Mouse (Mus musculus) kidney, adult 2 months (tissue): ENCODE measurements at regions not wholly inside any gene's neighbourhood (a gene's known extent, or its start where the extent isn't known, plus 50 kb on each side); places are given as distances from the start of the nearest gene placed in this dataset.

Experiments
- DNase-seq: peaks from one replicate; pipeline ENCODE4 v3.0.0; 2021
- H3K27ac ChIP-seq: fragments of 200-500 bp; 2 replicates; pipeline ENCODE4 v1.5.1; 2012; ENCODE audit warnings: low read depth, low read length, control low read depth, inconsistent platforms; ENCODE audit not compliant: insufficient read depth
- H3K27me3 ChIP-seq: fragments of 200-500 bp; replicated peaks from 2 replicates; pipeline ENCODE4 v1.6.1; 2012; ENCODE audit warnings: mild to moderate bottlenecking, moderate library complexity, low read length, inconsistent platforms; ENCODE audit not compliant: control insufficient read depth, insufficient read depth
- H3K36me3 ChIP-seq: fragments of 200-500 bp; 2 replicates; pipeline ENCODE4 v1.6.1; 2012; ENCODE audit warnings: mild to moderate bottlenecking, moderate library complexity, low read length, inconsistent platforms; ENCODE audit not compliant: control insufficient read depth, insufficient read depth
- H3K4me1 ChIP-seq: fragments of 200-500 bp; 2 replicates; pipeline ENCODE4 v1.6.1; 2011; ENCODE audit warnings: low read length; ENCODE audit not compliant: control insufficient read depth, insufficient read depth
- H3K4me3 ChIP-seq: fragments of 200-500 bp; 2 replicates; pipeline ENCODE4 v1.5.1; 2011; ENCODE audit warnings: mild to moderate bottlenecking, low read depth, low read length, control low read depth; ENCODE audit not compliant: insufficient read depth
- CTCF ChIP-seq: fragments of 200-500 bp; conservative IDR thresholded peaks from 2 replicates; pipeline ENCODE4 v1.5.1; 2011; ENCODE audit warnings: low read depth, mild to moderate bottlenecking, control low read depth, low read length, moderate library complexity, mixed read lengths; ENCODE audit not compliant: insufficient read depth, insufficient read length
- POLR2A ChIP-seq: fragments of 200-500 bp; IDR thresholded peaks from one replicate; pipeline ENCODE4 v1.6.1; 2011; ENCODE audit warnings: low read depth, low read length, control low read depth
- WGBS: fragments of 180-500 bp; shearing (Covaris S2); methylation state at CpG from one replicate; pipeline ENCODE4 v1.1.7; 2018; 5-methylcytosine and 5-hydroxymethylcytosine counted together

DNA sequence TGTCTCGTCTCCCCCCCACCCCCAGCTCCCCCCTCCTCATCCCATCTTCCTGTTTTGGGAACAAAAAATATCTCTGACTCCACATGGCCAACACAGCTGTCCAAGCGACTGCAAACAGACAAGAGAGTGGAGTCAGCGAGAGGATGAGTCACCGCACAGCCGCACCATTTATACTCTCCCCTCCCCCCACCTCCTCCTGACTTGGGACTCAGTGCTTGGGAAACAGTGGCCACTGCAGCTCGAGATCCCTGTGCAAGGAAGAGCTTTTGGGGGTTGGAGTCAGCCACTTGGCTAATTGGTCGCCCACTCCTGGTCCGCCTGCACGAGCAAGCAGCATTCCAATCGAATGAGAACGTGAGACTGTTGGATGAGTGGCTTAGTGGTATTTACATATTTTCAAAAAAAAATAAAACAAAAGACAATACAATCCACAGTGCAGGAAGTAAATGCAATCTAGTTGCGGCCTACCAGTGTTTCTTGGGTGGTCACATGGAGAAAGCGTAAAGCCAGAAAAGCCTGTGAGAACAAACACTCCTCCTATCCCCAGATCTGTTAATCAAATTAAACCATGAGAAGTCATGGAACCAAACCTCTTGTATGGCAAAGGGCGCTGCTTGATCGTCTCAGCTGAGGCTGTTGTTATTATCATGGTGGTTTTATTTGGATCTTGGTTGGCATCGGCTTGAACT, 213.7 kb downstream of the Rnf144b start:
- Histone ChIP-seq H3K4me1 (no peaks in the 10 kb centered on the region), H3K27me3 (no peaks in the 10 kb centered on the region), H3K4me3 (no peak overlapping the region), H3K27ac (no peak overlapping the region), H3K36me3 (no peaks in the 10 kb centered on the region)
- DNase-seq: no peak
- 59% methylated on average over 16 of the region's 16 CpGs for WGBS
- TF ChIP-seq CTCF (no peak), POLR2A (no peak)

GRCm38 (mm10) chr13:47336865-47337441, 214.5 kb downstream of the Rnf144b start:
- no peak overlapping the region for H3K27ac ChIP-seq
- 86% methylated on average over 15 of the region's 15 CpGs for WGBS
- H3K4me1 ChIP-seq: no peaks in the 10 kb centered on the region
- no peaks in the 10 kb centered on the region for H3K27me3 ChIP-seq
- H3K36me3 ChIP-seq: no peaks in the 10 kb centered on the region
- TF ChIP-seq POLR2A (no peak), CTCF (no peak)
- no peak for DNase-seq
- no peak overlapping the region for H3K4me3 ChIP-seq

GRCm38 (mm10) chr13:47339411-47339810, 217.0 kb downstream of the Rnf144b start:
- Histone ChIP-seq H3K4me1 (no peaks in the 10 kb centered on the region), H3K36me3 (no peaks in the 10 kb centered on the region)
- 80% methylated on average over 5 of the region's 5 CpGs for WGBS

GRCm38 (mm10) chr13:47342361-47342760, 219.9 kb downstream of the Rnf144b start:
- Histone ChIP-seq H3K4me1 (no peaks in the 10 kb centered on the region), H3K36me3 (no peaks in the 10 kb centered on the region), H3K27ac (no peak overlapping the region), H3K4me3 (no peak overlapping the region), H3K27me3 (no peaks in the 10 kb centered on the region)
- no peak for DNase-seq
- 100% methylated on average over 1 of the region's 1 CpGs for whole genome bisulfite sequencing
- TF ChIP-seq CTCF (no peak), POLR2A (no peak)

More at GRCm38 (mm10) chr13:47339411-47339810, 217.0 kb downstream of the Rnf144b start:
- DNase-seq: no peak
- Histone ChIP-seq H3K4me3 (no peak overlapping the region), H3K27ac (no peak overlapping the region), H3K27me3 (no peaks in the 10 kb centered on the region)
- TF ChIP-seq POLR2A (no peak), CTCF (no peak)

DNA sequence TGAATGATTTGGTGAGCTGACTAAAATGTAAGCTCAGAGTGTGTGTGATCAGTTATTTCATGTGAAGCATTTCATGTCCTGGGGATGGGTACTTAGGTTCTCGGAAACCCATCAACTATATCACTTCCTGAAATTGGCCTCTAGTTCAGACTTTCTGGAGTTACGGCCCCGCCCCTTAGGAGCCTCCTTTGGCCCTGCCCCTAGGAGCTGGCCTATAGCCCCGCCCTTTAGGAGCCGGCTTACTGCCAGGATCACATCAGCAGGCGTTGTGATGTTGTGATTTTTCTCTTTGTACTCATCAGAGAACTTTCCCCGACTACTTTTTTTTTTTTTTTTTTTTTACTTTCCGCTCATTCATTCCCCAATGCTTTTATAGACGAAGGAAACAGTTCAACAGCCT, 223.1 kb downstream of the Rnf144b start:
- Histone ChIP-seq H3K27me3 (no peaks in the 10 kb centered on the region), H3K4me3 (no peak overlapping the region), H3K4me1 (no peaks in the 10 kb centered on the region), H3K27ac (no peak overlapping the region), H3K36me3 (no peaks in the 10 kb centered on the region)
- TF ChIP-seq CTCF: no peak
- no peak for TF ChIP-seq POLR2A
- DNase-seq: no peak
- WGBS: 39% methylated on average over 9 of the region's 9 CpGs

- H3K27ac ChIP-seq: no peak overlapping the region
- no peak overlapping the region for H3K4me3 ChIP-seq
- H3K36me3 ChIP-seq: no peaks in the 10 kb centered on the region
- TF ChIP-seq POLR2A (no peak), CTCF (no peak)
- H3K4me1 ChIP-seq: no peaks in the 10 kb centered on the region
- no peak for DNase-seq
- no peaks in the 10 kb centered on the region for H3K27me3 ChIP-seq
- 54% methylated on average over 6 of the region's 6 CpGs for WGBS
Measured at GRCm38 (mm10) chr13:47347835-47348234, 225.4 kb downstream of the Rnf144b start.

- TF ChIP-seq POLR2A (no peak), CTCF (peak; percentile 73)
- WGBS: 40% methylated on average over 17 of the region's 17 CpGs
Measured at GRCm38 (mm10) chr13:47348517-47349145, 226.2 kb downstream of the Rnf144b start.

More at GRCm38 (mm10) chr13:47348517-47349145, 226.2 kb downstream of the Rnf144b start:
- Histone ChIP-seq H3K27ac (no peak overlapping the region), H3K4me1 (no peaks in the 10 kb centered on the region), H3K4me3 (no peak overlapping the region), H3K27me3 (no peaks in the 10 kb centered on the region), H3K36me3 (no peaks in the 10 kb centered on the region)
- DNase-seq: peak; percentile 54
